Mouse (Mus musculus): ENCODE results near the gene Aspg. TPM values are rescaled to one million over a fixed set of nuclear protein-coding genes. Genes with fewer than 3 reads are reported as not detected.
A peak's percentile ranks its signal among the peaks of the same experiment; 100 is the strongest.

Gene Aspg
- total RNA-seq, 2 experiments from 2014 or later, result not detected

- ATAC-seq (replicated peaks; ENCODE audit: low FRiP score, poor library complexity, severe bottlenecking), result no peak
Measured at GRCm38 (mm10) chr12:112112235-112112634, 5.8 kb downstream of the Aspg start.

- no peak for ATAC-seq (replicated peaks; ENCODE audit: low FRiP score, poor library complexity, severe bottlenecking)
Measured at GRCm38 (mm10) chr12:112112686-112113396, 6.4 kb downstream of the Aspg start.

- ATAC-seq (replicated peaks; ENCODE audit: low FRiP score, poor library complexity, severe bottlenecking), result 0 out of 2 replicates have a peak, but pooled peaks have one; percentile 51
Measured at GRCm38 (mm10) chr12:112113710-112114109, 7.2 kb downstream of the Aspg start.

GRCm38 (mm10) chr12:112117006-112117405 is 10.5 kb downstream of the Aspg start:
- ATAC-seq (replicated peaks; ENCODE audit: low FRiP score, poor library complexity, severe bottlenecking), result no peak

GRCm38 (mm10) chr12:112117649-112118048 is 11.2 kb downstream of the Aspg start:
- no peak for ATAC-seq (replicated peaks; ENCODE audit: low FRiP score, poor library complexity, severe bottlenecking)

GRCm38 (mm10) chr12:112121188-112121587 is 14.7 kb downstream of the Aspg start:
- ATAC-seq (replicated peaks; ENCODE audit: low FRiP score, poor library complexity, severe bottlenecking), result no peak

- ATAC-seq (replicated peaks; ENCODE audit: low FRiP score, poor library complexity, severe bottlenecking), result no peak
Measured at GRCm38 (mm10) chr12:112125903-112126302, 19.4 kb downstream of the Aspg start.

GRCm38 (mm10) chr12:112126931-112127635 is 20.6 kb downstream of the Aspg start:
- ATAC-seq (replicated peaks; ENCODE audit: low FRiP score, poor library complexity, severe bottlenecking), result no peak

GRCm38 (mm10) chr12:112128526-112128925 is 22.0 kb downstream of the Aspg start:
- no peak for ATAC-seq (replicated peaks; ENCODE audit: low FRiP score, poor library complexity, severe bottlenecking)

GRCm38 (mm10) chr12:112129300-112129856 is 22.9 kb downstream of the Aspg start:
- no peak for ATAC-seq (replicated peaks; ENCODE audit: low FRiP score, poor library complexity, severe bottlenecking)

GRCm38 (mm10) chr12:112130161-112130860 is 23.8 kb downstream of the Aspg start:
- ATAC-seq (replicated peaks; ENCODE audit: low FRiP score, poor library complexity, severe bottlenecking), result no peak

GRCm38 (mm10) chr12:112130957-112131356 is 24.5 kb downstream of the Aspg start:
- no peak for ATAC-seq (replicated peaks; ENCODE audit: low FRiP score, poor library complexity, severe bottlenecking)

GRCm38 (mm10) chr12:112140231-112140630 is 33.8 kb downstream of the Aspg start:
- ATAC-seq (replicated peaks; ENCODE audit: low FRiP score, poor library complexity, severe bottlenecking), result no peak

- ATAC-seq (replicated peaks; ENCODE audit: low FRiP score, poor library complexity, severe bottlenecking), result no peak
Measured at GRCm38 (mm10) chr12:112140745-112141144, 34.3 kb downstream of the Aspg start.

- ATAC-seq (replicated peaks; ENCODE audit: low FRiP score, poor library complexity, severe bottlenecking), result no peak
Measured at GRCm38 (mm10) chr12:112141300-112141699, 34.8 kb downstream of the Aspg start.

GRCm38 (mm10) chr12:112143116-112143832 is 36.8 kb downstream of the Aspg start:
- no peak for ATAC-seq (replicated peaks; ENCODE audit: low FRiP score, poor library complexity, severe bottlenecking)

GRCm38 (mm10) chr12:112143833-112144201 is 37.3 kb downstream of the Aspg start:
- no peak for ATAC-seq (replicated peaks; ENCODE audit: low FRiP score, poor library complexity, severe bottlenecking)

- no peak for ATAC-seq (replicated peaks; ENCODE audit: low FRiP score, poor library complexity, severe bottlenecking)
Measured at GRCm38 (mm10) chr12:112144377-112145115, 38.1 kb downstream of the Aspg start.

- no peak; the same call in 1 of the 2 replicates for ATAC-seq (replicated peaks; ENCODE audit: low FRiP score, poor library complexity, severe bottlenecking)
Measured at GRCm38 (mm10) chr12:112145211-112145874, 38.9 kb downstream of the Aspg start.

Data from erythroid progenitor cell, adult 5-6 weeks (primary cell).